Mouse (Mus musculus): Measurements from ENCODE around the gene Sf1. TPM values are rescaled to one million over a fixed set of nuclear protein-coding genes. Genes with fewer than 3 reads are reported as not detected.

Gene Sf1
- total RNA-seq, 1 experiment from 2014 or later, result 370 TPM

- ATAC-seq (ENCODE audit: extremely low read depth, insufficient number of reproducible peaks, low FRiP score, poor library complexity, severe bottlenecking), result peak; percentile 18; the same call in 1 of the 2 replicates
Measured at GRCm38 (mm10) chr19:6409936-6410335, 46.4 kb downstream of the Sf1 start.

- ATAC-seq (ENCODE audit: extremely low read depth, insufficient number of reproducible peaks, low FRiP score, poor library complexity, severe bottlenecking), result no peak
Measured at GRCm38 (mm10) chr19:6412798-6413197, 49.3 kb downstream of the Sf1 start.

- no peak for ATAC-seq (ENCODE audit: extremely low read depth, insufficient number of reproducible peaks, low FRiP score, poor library complexity, severe bottlenecking)
Measured at GRCm38 (mm10) chr19:6415454-6415853, 52.0 kb downstream of the Sf1 start.

- no peak for ATAC-seq (ENCODE audit: extremely low read depth, insufficient number of reproducible peaks, low FRiP score, poor library complexity, severe bottlenecking)
Measured at GRCm38 (mm10) chr19:6416124-6416770, 52.8 kb downstream of the Sf1 start.

- ATAC-seq (ENCODE audit: extremely low read depth, insufficient number of reproducible peaks, low FRiP score, poor library complexity, severe bottlenecking), result no peak
Measured at GRCm38 (mm10) chr19:6416894-6417761, 53.6 kb downstream of the Sf1 start.

- ATAC-seq (ENCODE audit: extremely low read depth, insufficient number of reproducible peaks, low FRiP score, poor library complexity, severe bottlenecking), result peak; percentile 77
Measured at GRCm38 (mm10) chr19:6418233-6418879, 54.9 kb downstream of the Sf1 start, which contains the start of gene Nrxn2. Gene Nrxn2 (plus strand): TSS chr19:6418731.

- ATAC-seq (ENCODE audit: extremely low read depth, insufficient number of reproducible peaks, low FRiP score, poor library complexity, severe bottlenecking), result no peak
Measured at GRCm38 (mm10) chr19:6418984-6419692, 55.6 kb downstream of the Sf1 start.

- ATAC-seq (ENCODE audit: extremely low read depth, insufficient number of reproducible peaks, low FRiP score, poor library complexity, severe bottlenecking), result no peak
Measured at GRCm38 (mm10) chr19:6419805-6420310, 56.4 kb downstream of the Sf1 start.

- ATAC-seq (ENCODE audit: extremely low read depth, insufficient number of reproducible peaks, low FRiP score, poor library complexity, severe bottlenecking), result no peak
Measured at GRCm38 (mm10) chr19:6420481-6421210, 57.2 kb downstream of the Sf1 start.

- no peak for ATAC-seq (ENCODE audit: extremely low read depth, insufficient number of reproducible peaks, low FRiP score, poor library complexity, severe bottlenecking)
Measured at GRCm38 (mm10) chr19:6421211-6421590, 57.7 kb downstream of the Sf1 start.

- ATAC-seq (ENCODE audit: extremely low read depth, insufficient number of reproducible peaks, low FRiP score, poor library complexity, severe bottlenecking), result no peak
Measured at GRCm38 (mm10) chr19:6422014-6422413, 58.5 kb downstream of the Sf1 start.

GRCm38 (mm10) chr19:6423241-6423640, 59.8 kb downstream of the Sf1 start:
- no peak for ATAC-seq (ENCODE audit: extremely low read depth, insufficient number of reproducible peaks, low FRiP score, poor library complexity, severe bottlenecking)

- ATAC-seq (ENCODE audit: extremely low read depth, insufficient number of reproducible peaks, low FRiP score, poor library complexity, severe bottlenecking), result no peak
Measured at GRCm38 (mm10) chr19:6424137-6424881, 60.8 kb downstream of the Sf1 start.

GRCm38 (mm10) chr19:6425595-6425994, 62.1 kb downstream of the Sf1 start:
- no peak for ATAC-seq (ENCODE audit: extremely low read depth, insufficient number of reproducible peaks, low FRiP score, poor library complexity, severe bottlenecking)

- no peak for ATAC-seq (ENCODE audit: extremely low read depth, insufficient number of reproducible peaks, low FRiP score, poor library complexity, severe bottlenecking)
Measured at GRCm38 (mm10) chr19:6426703-6427500, 63.4 kb downstream of the Sf1 start.

All from neutrophil, adult 5-6 weeks (primary cell).